Mouse (Mus musculus) embryonic fibroblast, embryonic 13.5 days (primary cell): Measurements from ENCODE around the gene Rnf114.

ENCODE experiments used
- CTCF ChIP-seq: IDR thresholded peaks from 2 replicates; pipeline ENCODE4 v1.5.1; 2011; ENCODE audit warnings: mild to moderate bottlenecking, control low read depth, low read length, moderate library complexity, borderline replicate concordance; ENCODE audit not compliant: insufficient read depth
- POLR2A ChIP-seq: IDR thresholded peaks from 2 replicates; pipeline ENCODE4 v1.6.1; 2011; ENCODE audit warnings: low read depth, mild to moderate bottlenecking, control low read depth, low read length, moderate library complexity

GRCm38 (mm10) chr2:167478128-167478527, 14.3 kb upstream of the Rnf114 start:
- TF ChIP-seq CTCF (no peak), POLR2A (no peak)
